ENCODE assay signal across 9 mouse cellular contexts in genomic region chr2:27079152-27079584, GRCm38 (mm10). TPM values are rescaled to one million over a fixed set of nuclear protein-coding genes. Genes with fewer than 3 reads are reported as not detected.
DNase-seq lines count a peak whose midpoint lies in the region; ATAC-seq and TF ChIP-seq lines count a peak whose summit lies in the region.
"Had no signal": no experiment of that assay in that cellular context is flagged by ENCODE, and none has a peak within 500 bp of the region (broad histone marks: within the 10 kb centered on the region; RNA-seq: fewer than 3 reads in every experiment).

Gene Adamtsl2 (plus strand): TSS chr2:27079379.

- peak within 1 kb of the TSS; percentile 2; the same call in 1 of the 2 replicates for H3K4me2 ChIP-seq in forebrain, embryonic 16.5 days (ENCODE audit: low read length)
- peak within 1 kb of the TSS; percentile 36 for H3K4me2 ChIP-seq in liver, postnatal 0 days (ENCODE audit: low read depth, low read length)
- peak within 1 kb of the TSS; percentile 22 for H3K4me2 ChIP-seq in neural tube, embryonic 15.5 days

- ATAC-seq in forebrain, embryonic 16.5 days, result peak; percentile 80
- peak; percentile 64 for ATAC-seq in liver, postnatal 0 days
- ATAC-seq in neural tube, embryonic 15.5 days (ENCODE audit: low FRiP score), result peak; percentile 75

- TF ChIP-seq EP300 in liver, postnatal 0 days (IDR thresholded peaks at IDR 0.05; ENCODE audit: low read depth), result no peak

- H3K9ac ChIP-seq in forebrain, embryonic 16.5 days (replicated peaks; ENCODE audit: low read depth, low read length), result no peak within 1 kb of the TSS
- no peak within 1 kb of the TSS for H3K9ac ChIP-seq in liver, postnatal 0 days (replicated peaks)
- H3K9ac ChIP-seq in neural tube, embryonic 15.5 days (replicated peaks), result peak within 1 kb of the TSS; percentile 28; the same call in 1 of the 2 replicates
- H3K9ac ChIP-seq: liver, embryonic 14.5 days had no signal

- 4% methylated on average over 10 of the region's 10 CpGs for WGBS in forebrain, embryonic 16.5 days
- 3% methylated on average over 10 of the region's 10 CpGs for WGBS in liver, postnatal 0 days (ENCODE audit: insufficient replicate concordance)
- 4% methylated on average over 10 of the region's 10 CpGs for whole genome bisulfite sequencing in neural tube, embryonic 15.5 days

- DNase-seq in 3134 (ENCODE audit: extremely low read depth, insufficient read length, low spot score), result peak; percentile 83
- peak; percentile 69 to 83 for DNase-seq in adrenal gland, postnatal 36 days
- DNase-seq in heart, postnatal 10 days, result peak; percentile 93 to 94
- peak; percentile 89 to 94 for DNase-seq in kidney, postnatal 25 days
- DNase-seq in liver, postnatal 0 days, result peak; percentile 64
- peak; percentile 62 to 82 for DNase-seq in thymus, postnatal 36 days

- intact Hi-C loops in heart, postnatal 10 days (cut with DNase I), result no loop called here

- H3K27ac ChIP-seq in forebrain, embryonic 16.5 days (ENCODE audit: low read length), result no peak within 1 kb of the TSS
- H3K27ac ChIP-seq in liver, postnatal 0 days (ENCODE audit: low read depth), result no peak within 1 kb of the TSS
- H3K27ac ChIP-seq in neural tube, embryonic 15.5 days (replicated peaks), result peak within 1 kb of the TSS; percentile 58
- H3K27ac ChIP-seq: liver, embryonic 14.5 days had no signal

- no peaks in the 10 kb centered on the region for H3K27me3 ChIP-seq in forebrain, embryonic 16.5 days (replicated peaks; ENCODE audit: control insufficient read depth, insufficient read depth, low read length)
- H3K27me3 ChIP-seq in liver, postnatal 0 days (ENCODE audit: insufficient read depth, low read length), result peaks cover 8% of the 10 kb centered on the region; the same call in 1 of the 2 replicates
- H3K27me3 ChIP-seq in neural tube, embryonic 15.5 days (replicated peaks), result no peaks in the 10 kb centered on the region

- H3K4me1 ChIP-seq in forebrain, embryonic 16.5 days (replicated peaks; ENCODE audit: control insufficient read depth, insufficient read depth, low read length), result peaks cover 18% of the 10 kb centered on the region
- H3K4me1 ChIP-seq in liver, postnatal 0 days (ENCODE audit: insufficient read depth), result peaks cover 10% of the 10 kb centered on the region
- H3K4me1 ChIP-seq in neural tube, embryonic 15.5 days, result peaks cover 29% of the 10 kb centered on the region

- no peaks in the 10 kb centered on the region for H3K9me3 ChIP-seq in forebrain, embryonic 16.5 days (ENCODE audit: control insufficient read depth, low read length)
- H3K9me3 ChIP-seq in liver, postnatal 0 days (ENCODE audit: low read length), result no peaks in the 10 kb centered on the region
- H3K9me3 ChIP-seq in neural tube, embryonic 15.5 days (replicated peaks), result no peaks in the 10 kb centered on the region

- no peak within 1 kb of the TSS for H3K4me3 ChIP-seq in forebrain, embryonic 16.5 days (replicated peaks; ENCODE audit: low read length)
- H3K4me3 ChIP-seq in liver, postnatal 0 days (ENCODE audit: low read depth, low read length), result no peak within 1 kb of the TSS
- H3K4me3 ChIP-seq in neural tube, embryonic 15.5 days (replicated peaks), result 0 out of 2 replicates have a peak within 1 kb of the TSS, but pooled peaks have one; percentile 0

- no peaks in the 10 kb centered on the region for H3K36me3 ChIP-seq in forebrain, embryonic 16.5 days (ENCODE audit: control insufficient read depth, insufficient read depth)
- no peaks in the 10 kb centered on the region for H3K36me3 ChIP-seq in liver, postnatal 0 days (replicated peaks; ENCODE audit: insufficient read depth, low read length)
- no peaks in the 10 kb centered on the region for H3K36me3 ChIP-seq in neural tube, embryonic 15.5 days

- TF ChIP-seq CTCF in liver, postnatal 0 days (IDR thresholded peaks at IDR 0.05; ENCODE audit: low read depth), result no peak

RNA-seq across cellular contexts. Expression of gene Adamtsl2, which starts in this region (rescaled TPM):
- 10 to 100 TPM; 15.7 to 31.7 TPM for total RNA-seq in adrenal gland, postnatal 36 days (2021)
- polyA plus RNA-seq in forebrain, embryonic 16.5 days (2015; fragmentation: Nextera tagmentation; extraction: Ambion mirVana), result 11.6 and 14.2 TPM in 2 replicates
- 10 to 100 TPM in 1 of 2 experiments, 1 to 10 TPM in 1; 8.7 to 19.4 TPM for total RNA-seq in heart, postnatal 10 days (2021)
- 1.1 and 1.2 TPM in 2 replicates for polyA plus RNA-seq in liver, postnatal 0 days (2015; fragmentation: Nextera tagmentation; extraction: Ambion mirVana)
- polyA plus RNA-seq in neural tube, embryonic 15.5 days (2015; fragmentation: Nextera tagmentation; extraction: Ambion mirVana), result 7.2 and 7.7 TPM in 2 replicates
